Mouse (Mus musculus) olfactory bulb, adult 2 months (tissue): Measurements from ENCODE around the gene Itih3.

Experiments used
- CTCF ChIP-seq: fragments of 200-500 bp; IDR thresholded peaks from 2 replicates; pipeline ENCODE4 v1.5.1; 2012; ENCODE audit warnings: low read depth, mild to moderate bottlenecking, low read length, moderate library complexity; ENCODE audit not compliant: insufficient read depth
- POLR2A ChIP-seq: fragments of 200-500 bp; IDR thresholded peaks from 2 replicates; pipeline ENCODE4 v1.6.1; 2012; ENCODE audit warnings: mild to moderate bottlenecking, low read depth, low read length, moderate library complexity; ENCODE audit not compliant: insufficient read depth

DNA sequence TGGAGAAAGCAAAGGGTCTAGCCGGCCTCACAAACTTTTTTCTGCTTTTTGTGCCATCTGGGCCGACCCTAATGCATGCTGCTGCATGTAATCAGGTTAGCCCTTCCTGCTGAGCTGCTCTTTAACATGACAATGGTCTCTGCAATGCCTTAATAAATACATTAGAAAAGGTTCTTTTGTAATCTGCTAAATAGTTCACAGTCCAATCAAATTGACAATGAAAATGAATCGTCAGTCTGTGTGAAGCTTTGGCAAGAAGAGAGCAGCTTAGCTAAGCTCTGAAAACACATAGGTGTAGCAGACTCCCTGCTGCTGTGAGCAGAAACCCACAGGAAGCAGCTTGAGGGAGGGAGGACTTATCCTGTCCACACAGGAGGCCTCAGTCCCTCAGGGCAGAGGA is 23.6 kb downstream of the Itih3 start:
- TF ChIP-seq POLR2A (no peak), CTCF (no peak)
